Mouse (Mus musculus) lung, adult 2 months (tissue): ENCODE results near the gene Psg25.

Source experiments
- CTCF ChIP-seq: fragments of 200-500 bp; IDR thresholded peaks from 2 replicates; pipeline ENCODE4 v1.5.1; 2011; ENCODE audit warnings: mild to moderate bottlenecking, low read length, control low read depth; ENCODE audit not compliant: insufficient read depth
- POLR2A ChIP-seq: fragments of 200-500 bp; IDR thresholded peaks from 2 replicates; pipeline ENCODE4 v1.6.1; 2011; ENCODE audit warnings: low read depth, mild to moderate bottlenecking, control low read depth, low read length, borderline replicate concordance; ENCODE audit errors: extremely low read depth

- TF ChIP-seq CTCF (no peak), POLR2A (no peak)
Observed at GRCm38 (mm10) chr7:18484077-18484476, 48.0 kb downstream of the Psg25 start, which contains the start of gene Psg26.
